In the genomic region with DNA sequence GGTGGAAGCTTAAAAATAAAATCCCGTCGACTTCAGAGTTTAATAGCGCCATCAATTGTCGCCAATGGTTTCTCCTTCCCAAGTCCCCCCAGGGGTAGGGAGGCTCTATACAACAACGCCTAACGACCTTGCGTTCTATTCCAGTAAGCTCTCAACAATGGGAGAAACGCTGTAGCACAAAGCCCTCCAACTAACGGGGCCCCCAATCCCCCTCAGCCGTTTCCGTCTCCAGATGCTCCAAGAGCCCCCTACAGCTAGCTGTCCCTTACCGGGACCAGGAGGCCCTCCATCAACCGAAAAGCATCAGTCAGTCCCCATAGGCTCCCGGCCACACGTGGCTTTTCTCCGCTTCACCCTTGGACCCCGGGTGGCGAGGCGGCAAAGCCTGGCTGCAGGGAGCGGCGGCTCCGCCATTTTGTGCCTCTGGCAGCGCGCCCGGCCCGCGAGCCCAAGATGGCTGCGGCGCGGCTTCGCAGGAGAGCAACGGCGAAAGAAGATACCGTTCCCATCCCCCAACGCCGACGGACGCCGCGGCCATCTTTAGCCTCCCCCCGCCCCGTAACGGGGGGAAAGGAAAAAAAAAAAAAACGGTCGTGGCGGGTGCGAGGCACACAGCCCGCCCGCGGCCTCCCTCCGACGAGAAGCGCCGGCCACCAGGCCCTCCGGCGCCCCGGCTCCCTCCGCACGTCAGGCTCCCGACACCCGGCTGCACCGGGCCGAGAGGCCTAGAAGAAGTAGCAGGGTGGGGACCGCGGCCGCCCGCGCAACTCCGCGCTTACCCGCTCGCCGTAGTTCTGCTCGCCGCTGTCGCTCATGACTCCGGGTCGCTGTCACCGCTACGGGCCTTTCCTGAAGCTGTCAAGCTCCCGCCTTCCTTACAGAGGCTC, we compare ENCODE assay signal across 1 mouse cellular context.
TF ChIP-seq lines count a peak whose summit lies in the region.

No protein-coding gene starts in this region.

TF ChIP-seq in MEL, 35 proteins besides CTCF, POLR2A, EP300 and RAD21 (continued from another document):
- no peak; the same call in 1 of the 2 replicates for TF ChIP-seq POLR2AphosphoS5 (IDR thresholded peaks at IDR 0.05; ENCODE audit: borderline replicate concordance, low read depth, low read length)
- TF ChIP-seq USF2 (IDR thresholded peaks at IDR 0.05; ENCODE audit: borderline replicate concordance in 1 of 2, insufficient read depth in 1 of 2, low read depth in 1 of 2, low read length in 2 of 2): no peak
- no peak for TF ChIP-seq ETS1 (IDR thresholded peaks at IDR 0.05; ENCODE audit: low read depth, low read length)
- TF ChIP-seq UBTF (IDR thresholded peaks at IDR 0.05; ENCODE audit: borderline replicate concordance, insufficient read depth, low read depth, low read length): no peak
- TF ChIP-seq ELF1 (IDR thresholded peaks at IDR 0.05; ENCODE audit: low read depth, low read length): no peak
TF ChIP-seq in MEL: peak in this region for 10.
